Mouse (Mus musculus) small intestine, adult 2 months (tissue): ENCODE measurements at regions not wholly inside any gene's neighbourhood (a gene's known extent, or its start where the extent isn't known, plus 50 kb on each side); places are given as distances from the start of the nearest gene placed in this dataset.

Experiments
- H3K27ac ChIP-seq: fragments of 200-500 bp; 2 replicates; pipeline ENCODE4 v1.5.1; 2012; ENCODE audit warnings: low read depth, low read length, control low read depth, inconsistent platforms; ENCODE audit not compliant: insufficient read depth
- H3K27me3 ChIP-seq: fragments of 200-500 bp; 2 replicates; pipeline ENCODE4 v1.6.1; 2012; ENCODE audit warnings: mild to moderate bottlenecking, moderate library complexity, low read length, inconsistent platforms; ENCODE audit not compliant: control insufficient read depth, insufficient read depth
- H3K36me3 ChIP-seq: fragments of 200-500 bp; 2 replicates; pipeline ENCODE4 v1.6.1; 2012; ENCODE audit warnings: mild to moderate bottlenecking, low read length, control low read depth, inconsistent platforms; ENCODE audit not compliant: control insufficient read depth, insufficient read depth
- H3K4me1 ChIP-seq: fragments of 200-500 bp; 2 replicates; pipeline ENCODE4 v1.6.1; 2012; ENCODE audit warnings: low read length, inconsistent platforms, mixed read lengths; ENCODE audit not compliant: control insufficient read depth, insufficient read depth, insufficient read length
- H3K4me3 ChIP-seq: fragments of 200-500 bp; 2 replicates; pipeline ENCODE4 v1.5.1; 2012; ENCODE audit warnings: low read depth, mild to moderate bottlenecking, control low read depth, inconsistent platforms, low read length, moderate library complexity
- CTCF ChIP-seq: fragments of 200-500 bp; IDR thresholded peaks from 2 replicates; pipeline ENCODE4 v1.5.1; 2012; ENCODE audit warnings: low read depth, mild to moderate bottlenecking, control low read depth, inconsistent platforms, low read length, moderate library complexity, mixed read lengths; ENCODE audit not compliant: insufficient replicate concordance, insufficient read length; ENCODE audit errors: extremely low read depth
- POLR2A ChIP-seq: fragments of 200-500 bp; IDR thresholded peaks from 2 replicates; pipeline ENCODE4 v1.6.1; 2012; ENCODE audit warnings: low read depth, mild to moderate bottlenecking, control low read depth, inconsistent platforms, low read length, moderate library complexity
- WGBS: fragments of 180-500 bp; shearing (Covaris S2); methylation state at CpG from one replicate; pipeline ENCODE4 v1.1.7; 2018; 5-methylcytosine and 5-hydroxymethylcytosine counted together

DNA sequence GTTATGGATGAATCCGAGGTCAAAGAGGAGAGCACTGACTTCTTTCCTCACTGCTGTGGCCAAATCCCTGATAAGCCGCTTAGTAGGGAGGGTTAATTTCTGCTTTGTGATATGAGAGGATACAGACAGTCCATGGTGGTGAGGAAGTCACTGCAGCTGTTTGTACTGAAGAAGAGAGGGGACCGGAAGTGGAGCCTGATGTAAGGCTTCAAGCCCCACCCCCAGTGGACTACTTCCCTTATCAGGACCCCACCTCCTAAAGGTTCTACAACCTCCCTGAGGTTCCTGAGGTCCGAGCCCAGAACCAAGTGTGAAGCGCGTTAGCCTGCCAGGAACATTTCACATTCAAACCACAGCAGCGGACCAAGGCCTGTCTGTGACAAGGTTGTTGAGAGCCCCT lies 207.6 kb downstream of the Rap2a start:
- H3K4me3 ChIP-seq: no peak overlapping the region
- 78% methylated on average over 7 of the region's 7 CpGs for WGBS
- no peaks in the 10 kb centered on the region for H3K36me3 ChIP-seq
- no peak overlapping the region for H3K27ac ChIP-seq
- H3K4me1 ChIP-seq: no peaks in the 10 kb centered on the region
- TF ChIP-seq POLR2A (no peak), CTCF (no peak)
- no peaks in the 10 kb centered on the region for H3K27me3 ChIP-seq

DNA sequence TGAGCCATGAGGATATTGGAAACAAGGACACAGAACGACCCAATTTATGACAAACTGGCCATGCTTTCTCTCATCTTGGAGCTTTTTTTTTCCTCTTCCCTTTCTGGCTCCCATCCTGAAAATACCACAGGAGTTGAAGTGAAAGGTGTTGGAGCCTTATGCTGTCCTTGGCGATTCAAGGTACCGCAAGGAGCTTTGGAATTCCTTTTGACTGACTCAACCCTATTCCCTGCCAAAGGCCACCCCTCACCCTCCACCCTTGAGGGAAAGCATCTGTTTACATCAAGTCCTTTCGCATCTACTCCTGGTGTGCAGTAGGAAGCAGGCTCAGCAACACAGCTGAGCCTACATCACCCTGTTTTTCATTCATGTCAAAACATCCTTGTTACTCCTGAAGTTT lies 208.5 kb downstream of the Rap2a start:
- H3K27me3 ChIP-seq: no peaks in the 10 kb centered on the region
- H3K36me3 ChIP-seq: no peaks in the 10 kb centered on the region
- H3K4me1 ChIP-seq: no peaks in the 10 kb centered on the region
- WGBS: 65% methylated on average over 4 of the region's 4 CpGs
- no peak overlapping the region for H3K4me3 ChIP-seq
- TF ChIP-seq CTCF (no peak), POLR2A (no peak)
- H3K27ac ChIP-seq: no peak overlapping the region

DNA sequence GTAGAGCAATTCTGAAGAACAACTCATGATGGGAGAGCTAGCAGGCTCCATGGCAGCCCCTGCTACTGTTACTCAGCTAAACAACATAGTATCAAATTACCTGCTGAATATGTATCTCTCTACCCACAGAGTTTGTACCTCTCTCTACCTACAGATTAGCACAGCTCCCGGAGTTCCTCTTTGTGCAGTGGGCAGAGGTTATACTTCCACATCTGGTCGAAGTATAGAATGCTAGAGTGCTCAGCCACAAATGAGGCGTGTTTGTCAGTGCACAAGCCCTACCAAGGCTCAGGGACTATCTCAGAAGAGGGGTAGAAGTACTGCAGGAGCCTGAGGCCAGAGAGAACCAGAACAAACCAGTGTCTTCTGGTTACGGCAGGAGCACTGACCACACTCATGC lies 211.6 kb upstream of the Ipo5 start:
- no peaks in the 10 kb centered on the region for H3K36me3 ChIP-seq
- no peaks in the 10 kb centered on the region for H3K27me3 ChIP-seq
- no peak overlapping the region for H3K4me3 ChIP-seq
- TF ChIP-seq POLR2A (no peak), CTCF (no peak)
- WGBS: 68% methylated on average over 4 of the region's 4 CpGs
- H3K4me1 ChIP-seq: no peaks in the 10 kb centered on the region
- H3K27ac ChIP-seq: no peak overlapping the region

DNA sequence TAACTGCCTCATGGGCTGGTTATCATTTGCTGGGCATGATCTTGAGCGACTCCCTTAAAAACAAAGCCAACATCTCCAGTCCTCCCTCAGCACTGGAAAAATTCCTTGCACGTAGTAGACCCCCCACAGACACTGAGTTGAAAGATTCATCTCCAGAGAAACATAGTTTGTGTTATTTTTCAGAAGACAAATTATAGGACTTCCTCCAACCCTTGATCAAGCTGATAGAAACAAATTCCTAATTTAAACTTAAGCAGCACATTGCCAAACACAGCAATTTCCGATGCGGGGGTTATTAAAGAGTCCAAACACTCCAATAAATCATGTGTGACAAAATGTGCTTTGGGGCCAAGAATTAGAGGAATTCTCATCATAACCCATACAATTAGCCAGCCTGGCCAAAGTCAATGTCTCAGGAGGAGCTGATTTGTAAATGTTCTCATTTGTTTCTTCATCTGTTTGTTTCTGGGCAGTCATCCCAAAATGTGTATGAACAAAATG lies 205.7 kb upstream of the Ipo5 start:
- 55% methylated on average over 4 of the region's 4 CpGs for WGBS
- no peaks in the 10 kb centered on the region for H3K27me3 ChIP-seq

DNA sequence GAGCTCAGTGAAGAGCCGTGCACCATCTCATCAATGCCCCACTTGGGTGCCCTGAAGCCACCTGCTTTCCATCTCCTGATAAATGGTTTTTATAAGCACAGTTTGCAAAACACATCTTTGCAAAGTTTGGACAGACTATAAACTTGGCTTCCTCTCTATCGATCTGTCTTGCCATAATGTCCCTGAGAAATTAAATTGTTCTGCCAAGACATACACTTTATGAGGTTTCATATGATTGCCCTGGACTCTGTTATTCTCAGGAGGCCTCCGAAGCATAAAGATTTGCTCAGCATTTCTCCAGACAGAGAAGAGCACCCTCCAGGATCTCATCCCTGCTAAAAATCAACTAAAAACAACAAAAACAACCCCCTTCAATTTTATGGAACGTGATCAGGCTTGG lies 200.2 kb upstream of the Ipo5 start:
- Histone ChIP-seq H3K36me3 (no peaks in the 10 kb centered on the region), H3K4me3 (no peak overlapping the region)

More for the DNA sequence above, 205.7 kb upstream of the Ipo5 start:
- H3K36me3 ChIP-seq: no peaks in the 10 kb centered on the region
- TF ChIP-seq CTCF (no peak), POLR2A (no peak)
- H3K4me3 ChIP-seq: no peak overlapping the region
- H3K4me1 ChIP-seq: no peaks in the 10 kb centered on the region
- H3K27ac ChIP-seq: no peak overlapping the region

DNA sequence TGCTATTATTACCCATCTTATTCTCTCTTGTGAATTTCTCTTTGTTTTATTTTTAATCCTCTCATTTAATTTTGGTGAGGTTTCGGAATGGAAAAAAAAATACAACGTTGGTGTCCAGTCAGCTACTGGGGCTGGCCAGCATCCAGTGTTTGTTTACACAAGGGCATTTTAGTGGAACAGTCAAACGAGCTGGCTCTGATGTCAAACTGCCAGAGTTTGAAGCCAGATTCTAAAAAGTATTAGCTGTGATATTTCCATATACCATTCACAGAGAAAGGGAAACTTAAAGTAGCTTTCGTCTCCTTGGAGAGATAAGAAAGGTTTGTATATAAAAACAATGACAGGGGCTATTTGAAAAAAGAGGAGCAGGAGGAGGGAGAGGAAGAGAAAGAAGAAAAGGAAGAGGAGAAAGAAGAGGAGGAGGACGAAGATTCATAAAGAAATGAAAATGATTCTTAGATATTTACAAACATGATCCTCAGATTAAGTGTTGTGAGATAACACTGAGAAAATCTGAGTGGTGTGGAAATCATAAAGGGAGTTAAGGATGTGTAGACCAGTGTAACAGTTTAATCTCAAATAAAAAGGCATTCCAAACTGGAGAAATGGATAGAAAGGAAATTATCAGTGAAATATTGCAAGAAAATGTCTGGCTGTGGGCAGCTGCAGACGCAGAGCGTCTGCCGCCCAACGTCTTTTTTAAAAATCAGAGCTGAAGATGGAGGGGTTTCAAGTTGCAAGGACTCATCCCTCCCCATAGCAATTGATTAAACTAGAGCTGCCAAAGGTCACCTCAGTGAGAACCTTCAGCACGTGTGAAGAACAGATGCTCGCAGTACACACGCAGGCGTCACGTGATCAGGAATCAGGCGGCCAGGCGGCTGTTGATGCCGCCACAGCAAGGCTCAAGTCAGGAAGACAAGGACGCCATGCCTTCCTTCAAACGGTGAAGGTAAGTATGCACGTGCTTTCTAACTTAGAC lies 190.3 kb upstream of the Ipo5 start:
- Histone ChIP-seq H3K27me3 (no peaks in the 10 kb centered on the region), H3K4me1 (no peaks in the 10 kb centered on the region), H3K27ac (no peak overlapping the region), H3K4me3 (no peak overlapping the region), H3K36me3 (no peaks in the 10 kb centered on the region)
- no peak for TF ChIP-seq POLR2A
- TF ChIP-seq CTCF: no peak
- WGBS: 62% methylated on average over 20 of the region's 20 CpGs

More for the DNA sequence above, 200.2 kb upstream of the Ipo5 start:
- 78% methylated on average over 4 of the region's 4 CpGs for WGBS
- Histone ChIP-seq H3K27ac (no peak overlapping the region), H3K4me1 (no peaks in the 10 kb centered on the region), H3K27me3 (no peaks in the 10 kb centered on the region)
- TF ChIP-seq CTCF (no peak), POLR2A (no peak)
